Mouse (Mus musculus) heart, postnatal 10 days (tissue): ENCODE data around the gene Hinfp. TPM values are rescaled to one million over a fixed set of nuclear protein-coding genes. Genes with fewer than 3 reads are reported as not detected.
"Not testable (repeated sequence)": the region's sequence is repeated elsewhere in the genome, so short reads cannot be mapped to it uniquely, and the experiment has no call there.

Experiments
- DNase-seq, 2 experiments: peaks; one replicate each; pipeline ENCODE4 v3.0.0; 2021
- intact Hi-C: fragments of 180-260 bp; cut with DNase I; formaldehyde crosslinking; loops from one replicate; pipeline ENCODE4 v1.15.1; 2025
- total RNA-seq, 2 experiments: library from RNA; stranded (reverse); gene quantifications; 2 replicates each; pipeline ENCODE4 v1.2.3; 2021

Gene Hinfp
- total RNA-seq, 2 experiments from 2014 or later = 10.0 to 11.1 TPM

DNA sequence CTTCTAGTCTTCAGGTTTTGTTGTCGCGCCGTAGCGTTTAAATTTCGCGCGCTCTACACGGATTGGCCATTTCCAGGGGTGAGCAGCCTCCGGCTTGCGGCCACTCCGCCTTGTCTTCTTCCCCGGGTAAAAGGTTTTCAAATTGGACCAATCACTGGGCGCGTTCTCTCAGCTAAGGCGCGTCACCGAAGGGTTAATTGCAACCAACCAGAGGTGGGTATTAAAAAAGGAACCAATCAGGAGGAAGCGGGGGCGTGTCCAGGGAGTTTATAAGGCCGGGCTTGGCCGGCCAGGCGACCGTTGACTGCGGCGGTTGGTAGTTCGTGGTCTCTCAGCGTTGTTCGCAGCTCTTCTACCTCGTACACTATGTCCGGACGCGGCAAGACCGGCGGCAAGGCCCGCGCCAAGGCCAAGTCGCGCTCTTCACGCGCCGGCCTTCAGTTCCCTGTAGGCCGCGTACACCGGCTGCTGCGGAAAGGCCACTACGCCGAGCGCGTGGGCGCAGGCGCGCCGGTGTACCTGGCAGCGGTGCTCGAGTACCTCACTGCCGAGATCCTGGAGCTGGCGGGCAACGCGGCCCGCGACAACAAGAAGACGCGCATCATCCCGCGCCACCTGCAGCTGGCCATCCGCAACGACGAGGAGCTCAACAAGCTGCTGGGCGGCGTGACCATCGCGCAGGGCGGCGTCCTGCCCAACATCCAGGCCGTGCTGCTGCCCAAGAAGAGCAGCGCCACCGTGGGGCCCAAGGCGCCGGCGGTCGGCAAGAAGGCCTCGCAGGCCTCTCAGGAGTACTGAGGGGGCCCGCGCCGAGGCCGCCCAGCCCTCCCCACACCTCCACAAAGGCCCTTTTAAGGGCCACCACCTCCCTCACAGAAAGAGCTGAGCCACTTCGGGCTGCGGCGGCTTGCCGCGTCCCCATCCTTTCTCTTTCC is 29.2 kb upstream of the Hinfp start, which contains the start of gene H2afx:
H2afx (plus strand) TSS at position 299 of the 935 bp plus-strand sequence.
- peak; percentile 99 for DNase-seq
- intact Hi-C loops = loop anchor here (1.0 kb wide), 1 partner anchor 8 kb away; the partner anchor contains the start of gene Dpagt1

DNA sequence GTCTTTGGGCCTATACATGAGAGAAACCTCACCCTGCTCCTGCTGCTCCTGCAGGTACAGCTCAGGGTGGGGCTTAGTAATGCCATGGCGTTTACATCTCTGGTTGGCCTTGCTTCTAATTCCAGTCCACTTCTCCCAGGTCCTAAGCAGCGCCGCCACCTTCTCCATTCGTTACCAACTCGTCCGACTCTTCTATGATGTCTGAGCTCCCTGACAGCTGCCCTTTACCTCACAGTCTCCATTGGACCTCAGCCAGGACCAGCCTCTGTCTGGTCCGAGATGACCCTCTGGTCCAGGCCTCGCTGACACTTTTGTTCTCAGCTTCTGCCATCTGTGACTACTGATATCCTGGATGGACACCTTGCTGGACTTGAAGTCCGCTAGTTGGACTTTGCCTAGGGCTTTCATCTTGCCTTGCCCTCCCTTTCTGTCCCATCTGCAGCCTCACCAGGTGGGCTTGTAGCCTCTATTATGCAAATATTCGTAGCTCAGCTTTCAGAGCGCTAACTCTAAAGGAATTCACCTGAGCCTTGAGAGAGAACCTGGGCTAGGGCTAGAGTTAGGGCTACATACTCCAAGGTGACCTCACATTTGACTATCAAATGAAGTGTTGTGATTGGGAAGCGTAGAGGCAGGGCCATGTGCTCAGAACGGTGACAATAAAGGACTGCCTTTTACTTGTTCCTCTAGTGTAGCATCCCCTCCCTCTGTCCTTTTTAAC is 27.6 kb upstream of the Hinfp start:
- DNase-seq = no peak
- intact Hi-C loops = no loop called here

DNA sequence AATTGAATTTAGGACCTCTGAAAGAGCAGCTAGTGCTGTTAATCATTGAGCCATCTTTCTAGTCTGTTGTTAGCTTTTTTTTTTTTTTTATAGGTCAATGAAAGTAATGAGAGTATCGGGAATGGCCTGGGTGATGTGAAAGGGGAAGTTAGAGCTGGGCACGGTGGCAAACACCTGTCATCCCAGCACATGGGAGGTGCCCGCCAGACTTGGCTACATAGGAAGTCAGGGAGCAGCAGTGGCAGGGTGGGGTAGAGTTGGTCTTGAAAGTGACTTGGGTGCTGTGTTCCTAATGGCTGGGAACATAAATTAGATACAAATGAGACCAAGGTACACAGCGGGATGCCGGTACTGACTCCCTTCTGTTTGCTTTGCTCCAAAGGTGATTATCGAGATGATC is 25.3 kb upstream of the Hinfp start:
- intact Hi-C loops = no loop called here
- no peak for DNase-seq

DNA sequence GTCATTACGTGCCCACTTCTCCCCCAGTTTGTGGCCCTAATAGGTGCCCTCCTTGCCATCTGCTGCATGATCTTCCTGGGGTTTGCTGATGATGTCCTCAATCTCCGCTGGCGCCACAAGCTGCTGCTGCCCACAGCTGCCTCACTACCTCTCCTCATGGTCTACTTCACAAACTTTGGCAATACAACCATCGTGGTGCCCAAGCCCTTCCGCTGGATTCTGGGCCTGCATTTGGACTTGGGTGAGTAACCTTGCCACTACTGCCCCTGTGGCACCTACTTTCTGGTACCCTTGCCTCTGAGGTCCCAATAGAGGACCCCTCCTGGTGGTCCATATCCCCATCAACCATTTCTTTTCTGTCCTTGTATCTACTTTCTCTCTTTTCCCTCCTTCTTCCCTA is 22.5 kb upstream of the Hinfp start:
- no peak for DNase-seq
- intact Hi-C loops = no loop called here

DNA sequence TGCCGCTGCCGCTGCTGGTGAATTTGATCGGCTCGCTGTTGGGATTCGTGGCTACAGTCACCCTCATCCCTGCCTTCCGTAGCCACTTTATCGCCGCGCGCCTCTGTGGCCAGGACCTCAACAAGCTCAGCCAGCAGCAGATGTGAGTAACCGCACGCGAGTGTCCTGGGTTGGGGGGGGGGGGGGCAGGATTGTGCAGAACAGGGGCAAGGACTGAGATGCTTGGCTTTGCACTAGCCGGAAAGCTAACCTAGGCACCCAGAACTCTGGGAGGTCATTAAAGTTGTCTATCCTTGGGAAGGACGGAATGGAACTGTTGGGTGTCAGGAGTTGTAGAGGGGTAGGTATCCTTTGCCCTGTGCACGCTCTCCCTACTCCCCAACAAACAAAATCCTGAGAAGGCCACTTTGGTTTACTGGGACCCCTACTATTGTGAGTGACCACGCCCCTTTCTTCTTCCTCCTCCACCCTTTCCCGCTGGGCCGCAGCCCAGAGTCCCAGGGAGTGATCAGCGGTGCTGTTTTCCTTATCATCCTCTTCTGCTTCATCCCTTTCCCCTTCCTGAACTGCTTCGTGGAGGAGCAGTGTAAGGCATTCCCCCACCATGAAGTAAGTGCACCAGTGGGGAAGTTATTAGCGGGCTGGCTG is 21.7 kb upstream of the Hinfp start:
- peak; percentile 61 to 66 for DNase-seq
- intact Hi-C loops = no loop called here

DNA sequence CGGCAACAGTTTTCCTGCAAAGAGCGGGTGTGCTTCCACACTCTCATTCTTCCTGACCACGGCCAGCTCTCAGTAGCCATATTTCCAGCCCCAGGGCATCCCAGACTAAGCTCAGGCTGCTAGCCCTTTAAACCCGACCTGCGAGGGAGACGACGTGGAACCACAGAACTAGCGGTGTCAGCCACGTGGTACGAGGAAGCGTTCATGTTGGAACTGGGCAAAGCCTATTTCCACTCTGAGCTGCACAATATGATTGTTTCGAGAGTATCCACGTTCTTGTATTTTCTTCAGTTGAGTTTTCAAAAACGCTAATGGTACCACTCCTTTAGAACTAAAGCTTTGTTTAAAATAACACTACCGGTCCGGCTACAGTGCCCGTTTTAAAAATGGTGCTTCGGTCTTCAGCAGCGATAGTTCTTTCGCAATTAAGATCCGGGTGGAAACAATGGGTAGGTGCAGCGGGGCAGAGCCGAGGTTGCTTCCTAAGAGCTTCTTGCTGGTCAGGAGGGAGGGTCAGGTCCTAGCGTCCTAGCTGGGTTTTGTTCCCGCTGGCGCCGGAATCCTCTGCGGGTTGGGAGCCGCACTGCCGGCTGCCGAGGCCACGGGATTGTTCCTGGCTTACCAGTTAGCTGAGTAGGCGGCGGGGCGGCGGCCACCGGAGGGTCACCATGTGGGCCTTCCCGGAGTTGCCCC is 21.0 kb upstream of the Hinfp start:
- DNase-seq = peak; percentile 90
- intact Hi-C loops = loop anchor here (1.0 kb wide), 1 partner anchor 8 kb away; the partner anchor contains the start of gene H2afx

DNA sequence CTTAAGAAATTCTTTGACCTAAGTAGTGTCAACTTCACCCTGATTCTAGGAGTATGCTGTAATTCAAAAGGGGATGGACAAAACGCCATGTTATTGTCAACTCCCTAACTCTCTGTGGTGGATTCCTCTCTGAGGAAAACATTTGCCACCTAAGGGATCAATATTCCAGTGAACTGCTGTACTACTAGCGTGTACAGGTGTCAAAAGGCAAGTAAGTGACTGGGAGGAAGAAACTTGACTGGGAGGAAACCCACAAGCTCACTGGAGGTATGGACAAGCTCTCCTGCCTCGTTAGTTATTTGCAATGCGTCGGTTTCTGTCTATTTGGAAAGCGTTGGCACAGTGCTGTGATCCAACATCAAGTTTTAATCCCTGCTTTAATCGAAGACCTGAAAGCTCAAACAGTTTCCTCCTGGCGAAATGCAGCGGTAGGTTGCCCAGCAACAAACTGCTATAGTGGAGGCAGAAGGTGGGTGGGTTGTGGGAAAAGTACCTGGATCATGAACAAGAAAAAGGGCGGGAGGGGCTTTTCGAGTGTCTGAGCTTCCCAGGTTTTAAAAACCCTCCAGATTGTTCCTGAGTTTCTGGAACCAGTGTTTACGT is 20.4 kb upstream of the Hinfp start, which contains the start of gene Dpagt1:
Dpagt1 (plus strand) TSS at position 252 of the 603 bp plus-strand sequence.
- DNase-seq = no peak
- intact Hi-C loops = loop anchor here (1.0 kb wide), 1 partner anchor 8 kb away; the partner anchor contains the start of gene H2afx

DNA sequence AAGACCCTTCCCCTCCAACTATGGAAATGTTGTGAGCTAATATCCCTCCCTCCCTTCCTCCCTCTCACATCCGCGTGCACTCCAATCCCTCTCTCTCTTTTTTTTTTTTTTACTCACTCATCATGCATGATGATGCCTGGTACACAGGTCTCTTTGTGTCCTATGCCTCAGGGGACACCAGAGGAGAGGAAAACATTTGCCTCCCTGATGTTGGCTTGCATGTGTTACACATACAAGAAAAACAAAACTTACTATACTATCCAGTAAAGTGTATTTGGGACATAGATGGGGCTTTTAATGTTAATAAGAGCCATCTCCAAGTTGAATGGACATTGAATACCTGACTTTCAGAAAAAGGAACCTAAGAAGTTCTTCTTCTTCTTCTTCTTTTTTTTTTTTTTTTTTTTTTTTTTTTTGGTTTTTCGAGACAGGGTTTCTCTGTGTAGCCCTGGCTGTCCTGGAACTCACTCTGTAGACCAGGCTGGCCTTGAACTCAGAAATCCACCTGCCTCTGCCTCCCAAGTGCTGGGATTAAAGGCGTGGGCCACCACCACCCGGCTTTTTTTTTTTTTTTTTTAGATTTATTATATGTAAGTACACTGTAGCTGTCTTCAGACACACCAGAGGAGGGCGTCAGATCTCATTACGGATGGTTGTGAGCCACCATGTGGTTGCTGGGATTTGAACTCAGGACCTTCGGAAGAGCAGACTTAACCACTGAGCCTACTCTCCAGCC is 19.7 kb upstream of the Hinfp start:
- intact Hi-C loops = not testable (repeated sequence)

DNA sequence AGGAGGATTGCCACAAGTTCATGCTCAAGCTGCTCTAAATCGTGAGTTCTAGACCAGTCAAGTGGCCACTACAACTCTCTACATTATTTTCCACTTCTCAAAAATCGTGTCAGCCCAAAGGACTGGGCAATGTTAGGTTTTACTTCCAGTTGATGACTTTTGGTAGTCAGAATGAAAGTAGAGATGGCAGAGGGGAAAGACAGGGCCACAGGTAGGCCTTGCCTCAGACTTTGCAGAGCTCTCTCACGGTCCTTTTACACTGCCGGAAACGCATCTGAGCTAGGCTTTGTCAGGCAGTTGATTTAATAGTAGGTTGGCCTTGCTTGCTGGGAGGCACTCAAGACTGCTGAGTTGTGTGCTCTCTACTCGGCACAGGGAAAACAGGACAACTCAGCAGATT is 18.7 kb upstream of the Hinfp start:
- intact Hi-C loops = no loop called here
- DNase-seq = no peak

More for the DNA sequence above, 19.7 kb upstream of the Hinfp start:
- not testable (repeated sequence) for DNase-seq

DNA sequence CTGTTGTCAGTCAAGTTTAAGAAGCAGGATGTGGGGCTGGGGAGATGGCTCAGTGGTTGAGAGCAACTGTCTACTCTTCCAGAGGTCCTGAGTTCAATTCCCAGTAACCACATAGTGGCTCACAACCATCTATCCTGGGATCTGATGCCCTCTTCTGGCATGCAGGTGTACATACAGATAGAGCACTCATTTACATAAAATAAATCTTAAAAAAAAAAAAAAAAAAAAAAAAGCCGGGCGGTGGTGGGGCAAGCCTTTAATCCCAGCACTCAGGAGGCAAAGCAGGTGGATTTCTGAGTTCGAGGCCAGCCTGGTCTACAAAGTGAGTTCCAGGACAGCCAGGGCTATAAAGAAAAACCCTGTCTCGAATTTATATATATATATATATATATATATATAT is 18.2 kb upstream of the Hinfp start:
- intact Hi-C loops, DNase-seq: not testable (repeated sequence)

DNA sequence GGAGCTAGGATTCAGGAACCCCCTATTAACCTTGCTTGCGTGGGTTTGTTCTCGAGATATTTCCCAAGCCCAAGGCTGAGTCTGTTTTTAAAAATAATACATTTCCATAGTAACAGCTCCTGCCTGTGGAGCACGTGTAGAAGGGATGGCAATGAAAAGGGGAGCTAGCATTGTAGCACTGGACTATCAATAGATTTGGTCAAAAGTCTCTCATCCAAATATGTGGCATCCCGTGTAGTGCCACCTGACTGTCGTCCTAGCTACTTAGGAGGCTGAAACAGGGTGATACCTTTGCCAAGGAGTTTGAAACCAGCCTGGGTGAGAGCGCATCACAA is 15.3 kb upstream of the Hinfp start:
- DNase-seq = no peak
- intact Hi-C loops = loop anchor here (2.0 kb wide), 1 partner anchor 22 kb away; no protein-coding TSS in a partner anchor

DNA sequence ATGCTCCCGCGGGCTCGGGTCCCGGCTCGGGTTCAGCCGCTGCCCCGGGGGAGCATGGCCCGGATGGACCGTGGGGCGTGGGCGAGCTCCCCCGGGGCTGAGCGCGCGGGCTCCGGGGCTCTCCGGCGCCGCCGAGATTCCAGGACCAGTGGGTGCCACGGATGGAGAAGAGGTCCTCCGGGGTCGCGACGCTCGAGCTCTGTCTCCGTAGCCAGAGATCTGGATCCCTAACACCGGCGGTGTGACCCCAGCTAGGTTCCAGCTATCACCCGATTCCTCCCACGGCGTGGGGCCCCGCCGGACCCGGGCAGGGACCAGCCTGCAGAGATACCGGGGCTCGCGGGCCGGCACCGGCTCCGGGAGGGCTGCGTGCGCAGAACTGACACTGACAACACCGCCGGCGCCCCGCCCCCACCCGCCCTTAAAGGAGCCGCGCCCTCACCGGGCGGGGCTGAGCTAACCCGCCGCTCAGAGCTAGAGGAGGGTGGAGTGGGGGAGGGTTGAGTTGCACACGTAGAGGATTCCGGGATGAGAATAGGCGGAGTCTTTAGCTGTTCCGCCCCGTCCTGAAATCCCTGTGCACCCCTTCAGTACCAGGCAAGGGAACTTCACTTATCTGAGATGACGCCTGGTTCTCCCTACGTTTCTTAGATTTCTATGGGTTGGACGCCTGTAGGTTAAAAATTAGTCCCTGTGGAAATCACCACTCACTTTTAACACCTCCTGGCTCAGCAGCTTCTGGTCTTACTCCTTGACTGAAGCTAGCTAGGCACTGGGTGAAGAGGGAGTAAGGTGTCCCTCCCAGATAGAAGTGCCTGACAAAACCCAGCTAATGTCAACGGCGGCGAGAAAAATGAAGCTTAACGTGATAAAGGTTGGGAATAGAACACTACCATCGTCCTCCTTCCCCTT is 14.7 kb upstream of the Hinfp start, which contains the start of gene C2cd2l:
C2cd2l (minus strand) TSS at position 399 of the 912 bp plus-strand sequence.
- DNase-seq = peak; percentile 92 to 94
- intact Hi-C loops = loop anchor here (2.0 kb wide), 1 partner anchor 23 kb away; no protein-coding TSS in a partner anchor

DNA sequence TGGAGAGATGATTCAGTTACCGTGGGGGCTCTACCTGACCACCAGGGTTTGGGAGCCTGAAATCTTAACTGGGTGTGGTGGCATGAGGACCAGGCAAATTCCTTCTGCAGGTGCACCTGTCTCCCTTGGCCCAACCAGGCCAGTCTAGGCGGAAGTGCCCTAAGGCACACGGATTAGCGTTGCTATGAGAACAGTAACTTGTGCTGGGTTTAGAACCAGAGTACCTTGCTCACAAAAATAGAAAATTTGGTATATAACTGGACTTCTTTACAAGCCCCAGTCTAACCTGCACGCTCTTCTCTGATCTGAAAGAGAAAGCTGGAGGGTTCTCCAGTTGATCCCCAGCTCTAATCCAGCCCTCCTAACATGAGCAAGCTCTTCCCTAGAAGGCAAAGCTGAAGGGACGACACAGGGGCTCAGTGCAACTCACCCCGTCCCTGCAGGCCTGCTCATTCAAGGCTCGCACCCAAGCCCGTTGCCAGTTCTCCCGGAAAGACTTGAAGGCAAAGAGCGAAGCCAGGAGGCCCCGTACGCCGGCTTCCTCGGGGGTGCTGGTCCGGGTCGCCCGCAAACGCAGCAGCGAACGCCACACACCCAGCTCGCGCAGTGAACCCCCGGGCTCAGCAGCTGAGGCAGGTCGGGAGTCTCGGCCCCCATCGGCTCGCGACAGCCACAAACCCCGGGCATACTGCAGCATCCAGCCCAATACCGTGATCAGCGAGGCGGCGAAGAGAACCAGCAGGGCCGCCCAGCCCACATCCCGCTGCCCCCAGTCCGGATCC is 13.8 kb upstream of the Hinfp start:
- intact Hi-C loops = no loop called here
- peak in 1 of 2 experiments; percentile 39 for DNase-seq

DNA sequence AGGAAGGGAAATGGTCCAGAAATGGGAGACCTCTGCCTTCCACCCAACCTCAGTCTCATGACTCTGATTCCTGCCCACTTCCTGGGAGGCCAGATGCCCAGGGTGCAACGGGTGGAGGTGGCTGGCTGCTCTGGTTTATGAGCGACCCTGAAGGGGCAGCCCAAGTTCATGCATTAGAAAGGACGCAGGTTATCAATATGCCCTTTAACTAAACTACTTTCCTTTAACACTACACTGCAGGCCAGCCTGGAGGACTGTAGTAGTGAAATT is 13.3 kb upstream of the Hinfp start:
- DNase-seq = no peak
- intact Hi-C loops = no loop called here

DNA sequence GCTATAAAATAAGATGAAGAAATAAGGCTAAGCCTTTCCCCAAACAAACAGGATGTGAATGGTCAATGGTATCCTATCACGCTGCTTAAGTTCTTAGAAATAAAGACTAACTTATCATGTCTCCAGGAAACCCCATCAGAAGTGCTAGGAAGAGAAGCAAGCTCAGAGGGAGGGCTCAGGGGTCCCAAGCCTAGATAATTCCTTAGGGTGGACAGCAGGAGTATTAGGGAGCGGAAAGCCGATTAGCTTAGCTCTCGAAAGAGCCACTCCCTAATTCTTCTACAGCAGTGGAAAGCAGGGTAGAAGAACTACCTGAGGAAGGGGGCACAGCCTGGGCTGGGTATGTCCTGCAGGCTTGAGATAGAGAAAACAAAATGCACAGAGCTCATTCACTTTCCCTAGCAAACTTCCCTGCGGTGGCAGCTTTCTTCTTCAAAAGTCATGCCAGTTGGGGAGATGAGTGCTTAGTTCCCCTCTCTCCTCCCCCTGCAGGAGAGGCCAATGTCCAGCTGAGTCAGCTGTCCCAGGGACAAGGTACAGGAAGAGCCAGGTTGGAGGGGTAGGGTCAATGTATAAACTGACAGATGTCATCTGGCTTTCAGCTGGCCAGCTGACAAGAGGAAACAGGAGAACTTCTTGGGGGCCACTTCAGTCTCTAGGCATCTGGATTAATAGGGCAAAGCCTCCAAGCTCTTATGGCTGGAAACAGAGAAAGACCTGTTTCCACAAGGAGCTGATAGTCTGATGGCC is 12.8 kb upstream of the Hinfp start:
- intact Hi-C loops = no loop called here
- DNase-seq = no peak

DNA sequence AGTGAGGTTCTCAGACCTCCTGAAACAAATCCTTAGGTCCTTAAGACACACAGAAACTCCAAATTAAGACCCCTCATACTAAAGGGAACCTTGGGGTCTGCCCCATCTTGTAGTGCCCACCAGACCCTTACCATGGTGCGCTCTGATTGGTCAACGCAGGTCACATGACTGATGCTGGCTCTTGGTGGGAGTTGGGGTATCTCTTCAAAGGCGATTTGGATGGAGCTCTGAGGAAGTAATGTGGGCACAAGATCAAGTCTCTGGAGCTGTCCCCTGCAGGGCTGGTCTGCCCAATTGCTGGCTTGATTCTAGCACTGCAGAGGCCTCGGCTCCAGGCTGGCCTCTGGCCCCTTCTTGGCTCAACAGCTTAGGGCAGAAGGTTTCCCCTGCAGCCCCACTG is 12.0 kb upstream of the Hinfp start:
- intact Hi-C loops = no loop called here

DNA sequence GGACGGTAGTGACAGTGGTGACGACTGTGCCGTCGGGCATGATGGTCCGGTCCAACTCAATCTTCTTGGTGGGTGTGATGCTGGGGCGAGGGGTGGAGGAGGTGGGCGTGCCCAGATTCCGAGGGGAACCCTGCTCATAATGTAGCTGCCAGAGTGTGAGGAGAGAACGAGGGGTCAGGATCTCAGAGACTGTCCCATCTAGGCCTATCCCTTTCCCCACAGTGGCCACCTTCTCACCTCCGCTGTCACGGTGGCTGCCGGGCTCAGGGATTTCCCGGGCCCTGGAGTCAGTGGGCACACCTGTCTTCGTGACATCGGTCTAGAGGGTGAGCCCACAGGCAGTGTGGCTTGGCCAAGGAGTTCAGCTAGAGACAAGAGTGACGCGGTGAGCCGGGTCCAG is 9.4 kb upstream of the Hinfp start:
- intact Hi-C loops = no loop called here
- no peak for DNase-seq

More for the DNA sequence above, 12.0 kb upstream of the Hinfp start:
- DNase-seq = no peak
